Mouse (Mus musculus) hindbrain, embryonic 14.5 days (tissue): ENCODE data around the gene Lhfpl2. TPM values are rescaled to one million over a fixed set of nuclear protein-coding genes. Genes with fewer than 3 reads are reported as not detected.

Source experiments
- ATAC-seq: fragments of 200-750 bp; cut with Nextera tagmentation; 2 replicates; pipeline ENCODE4 v1.8.0; 2017; ENCODE audit warnings: moderate number of reproducible peaks, mild to moderate bottlenecking, moderate TSS enrichment, moderate library complexity; ENCODE audit not compliant: low FRiP score
- DNase-seq: peaks from one replicate; pipeline ENCODE4 v3.0.0-alpha.2; 2015; ENCODE audit warnings: low spot score
- H3K27ac ChIP-seq: fragments of 300-500 bp; sonication (generic); 2 replicates; pipeline ENCODE4 v1.5.1; 2014; ENCODE audit warnings: mild to moderate bottlenecking, moderate library complexity
- H3K27me3 ChIP-seq: fragments of 300-500 bp; sonication (generic); 2 replicates; pipeline ENCODE4 v1.6.1; 2014; ENCODE audit warnings: mild to moderate bottlenecking, low read length, mixed read lengths; ENCODE audit not compliant: control insufficient read depth, insufficient read depth
- H3K36me3 ChIP-seq: fragments of 300-500 bp; sonication (generic); replicated peaks from 2 replicates; pipeline ENCODE4 v1.6.1; 2014; ENCODE audit not compliant: control insufficient read depth, insufficient read depth
- H3K4me1 ChIP-seq: fragments of 300-500 bp; sonication (generic); replicated peaks from 2 replicates; pipeline ENCODE4 v1.6.1; 2014; ENCODE audit warnings: antibody characterized with exemption, low read length, mixed read lengths; ENCODE audit not compliant: control insufficient read depth, insufficient read depth
- H3K4me2 ChIP-seq: fragments of 300-500 bp; sonication (generic); replicated peaks from 2 replicates; pipeline ENCODE4 v1.6.1; 2014; ENCODE audit warnings: mild to moderate bottlenecking, moderate library complexity
- H3K4me3 ChIP-seq: fragments of 300-500 bp; sonication (generic); replicated peaks from 2 replicates; pipeline ENCODE4 v1.5.1; 2014; ENCODE audit warnings: mild to moderate bottlenecking, low read length
- H3K9ac ChIP-seq: fragments of 300-500 bp; sonication (generic); 2 replicates; pipeline ENCODE4 v1.6.1; 2014
- H3K9me3 ChIP-seq: fragments of 300-500 bp; sonication (generic); 2 replicates; pipeline ENCODE4 v1.6.1; 2016; ENCODE audit warnings: low read length; ENCODE audit not compliant: control insufficient read depth
- WGBS: fragments of 180-500 bp; shearing (Covaris S2); extraction: QIAGEN DNeasy Blood & Tissue Kit; methylation state at CpG from one replicate; pipeline ENCODE4 v1.1.7; 2014; 5-methylcytosine and 5-hydroxymethylcytosine counted together
- polyA plus RNA-seq: library from polyadenylated mRNA; unstranded; fragments of >200 nt; fragmentation: Nextera tagmentation; extraction: Ambion mirVana; gene quantifications from 2 replicates; pipeline ENCODE4 v1.2.1, GENCODE M21; 2014

Lhfpl2 gene
- polyA plus RNA-seq, 1 experiment from 2014 or later: 21.3 TPM

- Histone ChIP-seq H3K4me1 (no peaks in the 10 kb centered on the region), H3K36me3 (no peaks in the 10 kb centered on the region), H3K27me3 (no peaks in the 10 kb centered on the region), H3K4me2 (no peak overlapping the region), H3K27ac (no peak overlapping the region), H3K4me3 (no peak overlapping the region), H3K9ac (no peak overlapping the region), H3K9me3 (0 out of 2 replicates have a peak, but pooled peaks cover 3% of the 10 kb centered on the region)
- DNase-seq: no peak
- ATAC-seq: no peak
- 93% methylated on average over 5 of the region's 5 CpGs for WGBS
Measured at GRCm38 (mm10) chr13:94119309-94119708, 61.7 kb downstream of the Lhfpl2 start.

- Histone ChIP-seq H3K27me3 (no peaks in the 10 kb centered on the region), H3K4me3 (no peak overlapping the region), H3K36me3 (no peaks in the 10 kb centered on the region), H3K4me2 (no peak overlapping the region), H3K9ac (no peak overlapping the region), H3K27ac (no peak overlapping the region), H3K4me1 (no peaks in the 10 kb centered on the region), H3K9me3 (0 out of 2 replicates have a peak, but pooled peaks cover 3% of the 10 kb centered on the region)
- ATAC-seq: no peak
- no peak for DNase-seq
- 92% methylated on average over 16 of the region's 16 CpGs for WGBS
Measured at GRCm38 (mm10) chr13:94122703-94123592, 65.4 kb downstream of the Lhfpl2 start.

- DNase-seq: no peak
- 58% methylated on average over 7 of the region's 7 CpGs for WGBS
- H3K9ac ChIP-seq: no peak overlapping the region
- no peaks in the 10 kb centered on the region for H3K9me3 ChIP-seq
- H3K4me2 ChIP-seq: no peak overlapping the region
- no peaks in the 10 kb centered on the region for H3K36me3 ChIP-seq
- no peaks in the 10 kb centered on the region for H3K4me1 ChIP-seq
- no peak overlapping the region for H3K4me3 ChIP-seq
- H3K27me3 ChIP-seq: no peaks in the 10 kb centered on the region
- no peak overlapping the region for H3K27ac ChIP-seq
- no peak for ATAC-seq
Measured at GRCm38 (mm10) chr13:94130394-94130793, 72.8 kb downstream of the Lhfpl2 start.

- DNase-seq: no peak
- H3K27me3 ChIP-seq: no peaks in the 10 kb centered on the region
- H3K27ac ChIP-seq: no peak overlapping the region
- H3K4me1 ChIP-seq: no peaks in the 10 kb centered on the region
- H3K4me2 ChIP-seq: no peak overlapping the region
- no peak overlapping the region for H3K4me3 ChIP-seq
- no peaks in the 10 kb centered on the region for H3K36me3 ChIP-seq
- no peak for ATAC-seq
- H3K9ac ChIP-seq: no peak overlapping the region
- 97% methylated on average over 4 of the region's 4 CpGs for WGBS
- no peaks in the 10 kb centered on the region for H3K9me3 ChIP-seq
Measured at GRCm38 (mm10) chr13:94131135-94131534, 73.5 kb downstream of the Lhfpl2 start.

- no peaks in the 10 kb centered on the region for H3K36me3 ChIP-seq
- no peaks in the 10 kb centered on the region for H3K4me1 ChIP-seq
- 56% methylated on average over 13 of the region's 13 CpGs for WGBS
- H3K27me3 ChIP-seq: no peaks in the 10 kb centered on the region
- H3K9me3 ChIP-seq: no peaks in the 10 kb centered on the region
- H3K9ac ChIP-seq: no peak overlapping the region
- H3K27ac ChIP-seq: no peak overlapping the region
- ATAC-seq (no peak), DNase-seq (no peak)
- H3K4me3 ChIP-seq: no peak overlapping the region
- H3K4me2 ChIP-seq: no peak overlapping the region
Measured at GRCm38 (mm10) chr13:94132187-94132995, 74.8 kb downstream of the Lhfpl2 start.

- H3K4me1 ChIP-seq: 0 out of 2 replicates have a peak, but pooled peaks cover under 1% of the 10 kb centered on the region
- no peak for DNase-seq
- 75% methylated on average over 7 of the region's 7 CpGs for WGBS
- ATAC-seq: no peak
- no peak overlapping the region for H3K4me2 ChIP-seq
- no peaks in the 10 kb centered on the region for H3K9me3 ChIP-seq
- H3K27me3 ChIP-seq: no peaks in the 10 kb centered on the region
- H3K27ac ChIP-seq: no peak overlapping the region
- H3K4me3 ChIP-seq: no peak overlapping the region
- no peak overlapping the region for H3K9ac ChIP-seq
- H3K36me3 ChIP-seq: no peaks in the 10 kb centered on the region
Measured at GRCm38 (mm10) chr13:94134646-94135045, 77.0 kb downstream of the Lhfpl2 start.

GRCm38 (mm10) chr13:94135180-94135579, 77.6 kb downstream of the Lhfpl2 start:
- Histone ChIP-seq H3K9ac (no peak overlapping the region), H3K27me3 (no peaks in the 10 kb centered on the region), H3K9me3 (no peaks in the 10 kb centered on the region), H3K27ac (no peak overlapping the region), H3K36me3 (no peaks in the 10 kb centered on the region), H3K4me1 (0 out of 2 replicates have a peak, but pooled peaks cover 6% of the 10 kb centered on the region), H3K4me2 (no peak overlapping the region), H3K4me3 (no peak overlapping the region)
- WGBS: 76% methylated on average over 7 of the region's 7 CpGs
- no peak for ATAC-seq
- DNase-seq: no peak

- Histone ChIP-seq H3K27me3 (no peaks in the 10 kb centered on the region), H3K4me1 (peaks cover 21% of the 10 kb centered on the region; the same call in 1 of the 2 replicates), H3K4me3 (no peak overlapping the region), H3K9ac (no peak overlapping the region), H3K36me3 (no peaks in the 10 kb centered on the region), H3K4me2 (no peak overlapping the region), H3K9me3 (no peaks in the 10 kb centered on the region), H3K27ac (no peak overlapping the region)
- 61% methylated on average over 14 of the region's 14 CpGs for WGBS
- no peak for ATAC-seq
- no peak for DNase-seq
Measured at GRCm38 (mm10) chr13:94139713-94140445, 82.3 kb downstream of the Lhfpl2 start.

- Histone ChIP-seq H3K4me1 (peaks cover 21% of the 10 kb centered on the region; the same call in 1 of the 2 replicates), H3K4me2 (no peak overlapping the region), H3K4me3 (no peak overlapping the region), H3K36me3 (no peaks in the 10 kb centered on the region), H3K27ac (no peak overlapping the region), H3K9ac (no peak overlapping the region), H3K9me3 (no peaks in the 10 kb centered on the region), H3K27me3 (no peaks in the 10 kb centered on the region)
- no peak for DNase-seq
- ATAC-seq: no peak
- WGBS: 82% methylated on average over 4 of the region's 4 CpGs
Measured at GRCm38 (mm10) chr13:94140446-94140845, 82.8 kb downstream of the Lhfpl2 start.
